Mouse (Mus musculus): ENCODE results near the gene Slc41a2.

Slc41a2 gene

GRCm38 (mm10) chr10:83186167-83186566 is 151.5 kb downstream of the Slc41a2 start:
- DNase-seq (ENCODE audit: low read depth, low spot score), result no peak

DNA sequence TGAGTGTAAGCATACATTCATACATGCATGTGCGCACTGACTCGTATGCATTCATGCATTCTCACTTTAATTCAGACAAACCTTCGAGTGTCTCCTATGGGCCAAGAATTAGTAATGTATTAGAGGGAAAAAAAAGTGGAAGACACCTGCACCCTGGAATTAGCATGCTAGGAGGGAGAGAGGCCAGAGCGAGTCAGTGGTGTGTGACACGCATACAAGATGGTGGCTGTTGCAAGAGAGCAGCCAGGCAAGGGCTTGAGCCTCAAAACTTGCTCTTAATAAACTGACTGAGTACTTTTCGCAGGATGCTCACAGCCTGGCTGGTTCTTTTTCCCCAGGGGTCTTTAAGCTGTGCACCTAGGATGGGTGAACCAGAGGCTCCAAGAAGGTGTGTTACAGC is 152.6 kb downstream of the Slc41a2 start:
- no peak for DNase-seq (ENCODE audit: low read depth, low spot score)

DNA sequence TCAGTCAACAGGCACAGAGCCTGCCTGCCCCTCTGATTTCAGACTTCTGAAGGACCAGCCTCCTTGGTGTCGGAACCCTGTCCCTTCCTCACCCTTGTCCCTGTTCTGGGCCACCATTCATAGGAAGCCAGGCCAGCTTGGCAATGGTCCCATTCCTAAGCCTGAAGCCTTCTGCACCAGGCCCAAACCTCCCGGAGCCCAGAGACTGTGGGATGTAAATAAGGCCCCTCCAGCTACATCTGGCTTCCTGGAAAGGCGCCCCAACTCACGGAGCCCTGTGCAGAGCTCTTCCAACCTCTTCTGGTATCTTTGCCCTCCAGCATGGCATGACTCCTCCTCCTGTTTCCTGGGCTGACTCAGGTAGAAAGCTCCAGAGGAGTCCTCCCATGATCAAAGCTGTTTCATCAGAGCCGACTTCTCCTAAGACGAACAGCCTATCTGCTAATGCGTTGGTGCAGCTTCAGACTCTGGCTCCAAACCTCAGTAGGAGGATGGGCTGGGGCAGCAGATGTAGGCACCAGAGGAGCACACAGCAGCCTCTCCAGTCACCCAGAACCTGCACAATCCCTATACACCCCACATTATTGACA is 153.1 kb downstream of the Slc41a2 start:
- DNase-seq (ENCODE audit: low read depth, low spot score), result no peak

GRCm38 (mm10) chr10:83183634-83184479 is 153.8 kb downstream of the Slc41a2 start:
- no peak for DNase-seq (ENCODE audit: low read depth, low spot score)

GRCm38 (mm10) chr10:83182573-83182960 is 155.1 kb downstream of the Slc41a2 start:
- DNase-seq (ENCODE audit: low read depth, low spot score), result peak; percentile 71

DNA sequence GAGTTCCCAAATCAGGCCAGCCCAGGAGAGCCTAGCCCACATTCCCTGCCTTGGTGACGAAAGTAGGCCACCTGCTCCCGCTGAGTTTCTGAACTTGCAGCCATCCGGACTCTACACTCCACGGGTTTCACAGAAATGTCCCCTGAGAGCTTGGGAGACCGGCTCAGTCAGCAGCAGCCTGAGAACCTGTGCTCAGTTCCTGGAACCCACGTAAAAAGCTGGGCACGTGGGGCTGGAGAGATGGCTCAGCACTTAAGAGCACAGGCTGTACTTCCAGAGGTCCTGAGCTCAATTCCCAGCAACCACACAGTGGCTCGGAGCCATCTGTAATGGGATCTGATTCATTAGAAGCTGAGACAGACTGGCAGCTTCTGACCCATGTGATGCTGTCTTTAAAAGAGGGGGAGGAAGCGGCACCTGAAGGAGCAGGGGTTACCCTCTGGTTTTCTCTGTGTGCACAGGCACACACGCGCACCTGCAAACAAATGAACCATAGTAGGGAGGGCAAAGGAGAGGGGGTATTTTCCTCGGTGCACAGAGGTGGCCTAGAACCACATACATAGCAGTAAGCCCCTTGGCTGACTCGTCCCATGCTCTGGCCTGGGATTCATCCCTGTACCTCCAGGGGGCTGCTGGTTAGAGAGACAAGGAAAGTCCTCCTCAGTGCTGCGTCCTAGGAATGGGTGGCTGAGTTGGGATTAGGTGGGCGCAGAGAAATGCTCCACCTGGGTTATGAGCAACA is 155.7 kb downstream of the Slc41a2 start:
- peak; percentile 18 for DNase-seq (ENCODE audit: low read depth, low spot score)
